Mouse (Mus musculus): ENCODE measurements around the gene Slc38a1. TPM values are rescaled to one million over a fixed set of nuclear protein-coding genes. Genes with fewer than 3 reads are reported as not detected.

The Slc38a1 gene
- total and polyA plus RNA-seq, 3 experiments, result 0.03 TPM; not detected in 2

DNA sequence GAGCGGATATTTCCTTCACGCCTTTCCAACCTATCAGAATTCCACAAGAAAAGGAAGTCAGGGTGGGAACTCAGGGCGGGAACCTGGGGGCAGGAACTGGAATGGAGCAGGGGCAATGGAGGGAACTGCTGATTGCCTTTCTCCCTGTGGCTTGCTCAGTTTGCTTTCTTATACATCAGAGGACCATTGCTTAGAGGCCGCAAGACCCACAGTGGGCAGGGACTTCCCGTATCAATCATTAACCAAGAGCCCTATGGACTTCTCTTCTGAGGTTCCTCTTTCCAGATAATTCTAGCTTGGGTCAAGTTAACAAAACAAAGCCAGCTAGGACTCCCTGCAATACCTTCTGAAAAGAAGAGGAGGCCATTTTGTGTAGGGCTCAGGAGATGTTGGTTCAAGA lies 80.2 kb downstream of the Slc38a1 start:
- Histone ChIP-seq H3K4me1 (ENCODE audit: control insufficient read depth in 1 of 2, insufficient read depth in 2 of 2, low read length in 2 of 2) (no peaks in the 10 kb centered on the region), H3K27me3 (ENCODE audit: control insufficient read depth in 1 of 2, insufficient read depth in 2 of 2, low read length in 2 of 2) (no peaks in the 10 kb centered on the region; a peak in 1 of 4 replicates), H3K4me3 (ENCODE audit: control insufficient read depth in 1 of 2, insufficient read depth in 1 of 2, low read depth in 2 of 2, low read length in 2 of 2) (no peak overlapping the region), H3K36me3 (ENCODE audit: control insufficient read depth in 1 of 2, insufficient read depth in 2 of 2, low read length in 2 of 2) (no peaks in the 10 kb centered on the region), H3K9ac (ENCODE audit: control insufficient read depth, low read depth, low read length, poor library complexity, severe bottlenecking) (no peak overlapping the region), H3K9me3 (replicated peaks; ENCODE audit: insufficient read depth, low read length) (no peaks in the 10 kb centered on the region), H3K79me2 (ENCODE audit: control insufficient read depth, insufficient read depth, low read length, poor library complexity) (no peaks in the 10 kb centered on the region), H3K27ac (ENCODE audit: control insufficient read depth, low read depth, low read length) (no peak overlapping the region)
- no peak for TF ChIP-seq RCOR1 (IDR thresholded peaks at IDR 0.05; ENCODE audit: low read depth, low read length)
- TF ChIP-seq HCFC1 (IDR thresholded peaks at IDR 0.05; ENCODE audit: low read depth, low read length), result no peak
- no peak for TF ChIP-seq NELFE (IDR thresholded peaks at IDR 0.05; ENCODE audit: low read depth, low read length)
- TF ChIP-seq UBTF (IDR thresholded peaks at IDR 0.05; ENCODE audit: borderline replicate concordance, insufficient read depth, low read depth, low read length), result no peak
- TF ChIP-seq TBP (IDR thresholded peaks at IDR 0.05; ENCODE audit: low read depth, low read length), result no peak
- no peak for TF ChIP-seq TAL1 (IDR thresholded peaks at IDR 0.05; ENCODE audit: low read length)
- TF ChIP-seq GATA1 (IDR thresholded peaks at IDR 0.05; ENCODE audit: low read depth, low read length), result no peak
- no peak for TF ChIP-seq CHD1 (IDR thresholded peaks at IDR 0.05; ENCODE audit: low read depth, low read length)
- TF ChIP-seq NRF1 (IDR thresholded peaks at IDR 0.05; ENCODE audit: insufficient read depth, low read depth, low read length, poor library complexity, severe bottlenecking), result no peak
- no peak for TF ChIP-seq POLR2AphosphoS5 (IDR thresholded peaks at IDR 0.05; ENCODE audit: borderline replicate concordance, low read depth, low read length)
- TF ChIP-seq USF1 (IDR thresholded peaks at IDR 0.05; ENCODE audit: low read depth, low read length), result no peak
- no peak for DNase-seq (ENCODE audit: low read depth, low spot score)

DNA sequence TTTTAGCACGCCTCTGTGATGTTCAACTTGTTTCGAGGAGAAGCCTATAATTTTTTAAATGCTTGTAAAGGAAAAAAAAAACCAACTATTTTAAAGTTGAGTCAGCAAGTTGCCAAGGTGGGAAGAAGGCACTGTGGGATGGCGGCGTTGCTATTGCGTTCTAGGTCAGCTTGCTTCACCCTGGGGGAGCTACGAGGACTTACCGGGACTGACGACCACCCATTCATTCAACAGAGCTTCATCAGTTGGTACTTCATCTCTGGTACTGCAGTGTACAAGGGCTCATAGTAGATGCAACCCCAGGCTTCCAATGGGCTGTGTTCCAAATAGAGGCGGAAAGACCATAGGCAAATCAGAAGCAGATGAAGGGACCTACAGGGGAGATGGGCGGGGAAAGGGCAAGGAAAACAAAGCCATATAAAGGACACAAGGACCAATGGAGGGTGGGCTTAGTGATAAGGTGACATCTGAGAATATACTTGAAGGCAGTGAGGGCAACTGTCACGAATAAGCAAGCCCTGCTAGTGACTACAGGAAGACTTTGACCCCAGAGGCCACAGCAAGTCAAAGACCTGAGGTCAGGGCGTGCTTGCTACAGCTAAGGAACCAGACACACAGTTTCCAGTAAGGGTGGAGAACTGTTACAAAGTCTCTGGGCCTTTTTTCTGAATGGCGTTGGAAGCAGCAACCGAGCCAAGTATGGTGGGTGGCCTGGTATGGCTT lies 82.0 kb downstream of the Slc38a1 start:
- H3K79me2 ChIP-seq (ENCODE audit: control insufficient read depth, insufficient read depth, low read length, poor library complexity), result no peaks in the 10 kb centered on the region
- no peak for DNase-seq (ENCODE audit: low read depth, low spot score)
- no peak overlapping the region for H3K4me3 ChIP-seq (ENCODE audit: control insufficient read depth in 1 of 2, insufficient read depth in 1 of 2, low read depth in 2 of 2, low read length in 2 of 2)
- no peaks in the 10 kb centered on the region for H3K4me1 ChIP-seq (ENCODE audit: control insufficient read depth in 1 of 2, insufficient read depth in 2 of 2, low read length in 2 of 2)
- no peaks in the 10 kb centered on the region for H3K9me3 ChIP-seq (replicated peaks; ENCODE audit: insufficient read depth, low read length)
- H3K9ac ChIP-seq (ENCODE audit: control insufficient read depth, low read depth, low read length, poor library complexity, severe bottlenecking), result no peak overlapping the region
- H3K27me3 ChIP-seq (ENCODE audit: control insufficient read depth in 1 of 2, insufficient read depth in 2 of 2, low read length in 2 of 2), result no peaks in the 10 kb centered on the region; a peak in 1 of 4 replicates
- no peaks in the 10 kb centered on the region for H3K36me3 ChIP-seq (ENCODE audit: control insufficient read depth in 1 of 2, insufficient read depth in 2 of 2, low read length in 2 of 2)
- no peak overlapping the region for H3K27ac ChIP-seq (ENCODE audit: control insufficient read depth, low read depth, low read length)
- TF ChIP-seq TBP (IDR thresholded peaks at IDR 0.05; ENCODE audit: low read depth, low read length) (no peak), HCFC1 (IDR thresholded peaks at IDR 0.05; ENCODE audit: low read depth, low read length) (no peak), MYB (IDR thresholded peaks at IDR 0.05; ENCODE audit: low read depth, low read length) (no peak), EP300 (IDR thresholded peaks at IDR 0.05; ENCODE audit: low read depth in 1 of 2, low read length in 2 of 2) (no peak), JUND (IDR thresholded peaks at IDR 0.05; ENCODE audit: low read depth, low read length) (no peak), E2F4 (IDR thresholded peaks at IDR 0.05; ENCODE audit: borderline replicate concordance, low read depth, low read length) (no peak), NRF1 (IDR thresholded peaks at IDR 0.05; ENCODE audit: insufficient read depth, low read depth, low read length, poor library complexity, severe bottlenecking) (no peak), CHD2 (IDR thresholded peaks at IDR 0.05; ENCODE audit: low read length) (no peak), POLR2AphosphoS2 (IDR thresholded peaks at IDR 0.05; ENCODE audit: low read length) (no peak), POLR2A (IDR thresholded peaks at IDR 0.05; ENCODE audit: control insufficient read depth in 1 of 2, insufficient read depth in 1 of 2, low read depth in 1 of 2, low read length in 2 of 2, poor library complexity in 1 of 2) (no peak), RCOR1 (IDR thresholded peaks at IDR 0.05; ENCODE audit: low read depth, low read length) (no peak), POLR2AphosphoS5 (IDR thresholded peaks at IDR 0.05; ENCODE audit: borderline replicate concordance, low read depth, low read length) (no peak), GATA1 (IDR thresholded peaks at IDR 0.05; ENCODE audit: low read depth, low read length) (no peak), ZNF384 (IDR thresholded peaks at IDR 0.05; ENCODE audit: low read depth, low read length) (no peak), MAZ (IDR thresholded peaks at IDR 0.05; ENCODE audit: low read depth, low read length) (no peak), USF1 (IDR thresholded peaks at IDR 0.05; ENCODE audit: low read depth, low read length) (no peak), TAL1 (IDR thresholded peaks at IDR 0.05; ENCODE audit: low read length) (no peak), SMC3 (IDR thresholded peaks at IDR 0.05; ENCODE audit: low read depth, low read length) (no peak), MYC (IDR thresholded peaks at IDR 0.05; ENCODE audit: low read depth, low read length) (no peak)

Data from MEL (cell line).